Mouse (Mus musculus): ENCODE data around the gene Zfp512b.

Gene Zfp512b

GRCm38 (mm10) chr2:181589011-181589731 lies 3.4 kb downstream of the Zfp512b start:
- peak; percentile 64 for DNase-seq

- DNase-seq: peak; percentile 44
These were observed 4.3 kb downstream of the Zfp512b start for GRCm38 (mm10) chr2:181588229-181588780.

GRCm38 (mm10) chr2:181587796-181588195 lies 4.8 kb downstream of the Zfp512b start:
- DNase-seq: no peak

GRCm38 (mm10) chr2:181586124-181586523 lies 6.5 kb downstream of the Zfp512b start:
- DNase-seq: no peak

GRCm38 (mm10) chr2:181585506-181585905 lies 7.1 kb downstream of the Zfp512b start:
- DNase-seq: no peak

GRCm38 (mm10) chr2:181584411-181584942 lies 8.1 kb downstream of the Zfp512b start, which contains the start of gene Uckl1:
Uckl1 (minus strand) TSS chr2:181584892.
- no peak for DNase-seq

- DNase-seq: no peak
These were observed 8.9 kb downstream of the Zfp512b start for GRCm38 (mm10) chr2:181583460-181584257.

GRCm38 (mm10) chr2:181582939-181583338 lies 9.7 kb downstream of the Zfp512b start:
- DNase-seq: peak; percentile 41

- no peak for DNase-seq
These were observed 10.2 kb downstream of the Zfp512b start for GRCm38 (mm10) chr2:181582358-181582757.

GRCm38 (mm10) chr2:181581402-181582120 lies 11.0 kb downstream of the Zfp512b start:
- DNase-seq: peak; percentile 87

GRCm38 (mm10) chr2:181581016-181581401 lies 11.6 kb downstream of the Zfp512b start:
- peak; percentile 92 for DNase-seq

- peak; percentile 54 for DNase-seq
These were observed 12.4 kb downstream of the Zfp512b start for GRCm38 (mm10) chr2:181580131-181580772.

- no peak for DNase-seq
These were observed 12.9 kb downstream of the Zfp512b start for GRCm38 (mm10) chr2:181579681-181580080.

GRCm38 (mm10) chr2:181578790-181579618 lies 13.6 kb downstream of the Zfp512b start:
- peak; percentile 45 for DNase-seq

- DNase-seq: peak; percentile 85
These were observed 14.5 kb downstream of the Zfp512b start for GRCm38 (mm10) chr2:181577981-181578581.

- no peak for DNase-seq
These were observed 15.5 kb downstream of the Zfp512b start for GRCm38 (mm10) chr2:181577126-181577525.

GRCm38 (mm10) chr2:181576613-181577012 lies 16.0 kb downstream of the Zfp512b start:
- no peak for DNase-seq

GRCm38 (mm10) chr2:181574921-181575545 lies 17.6 kb downstream of the Zfp512b start:
- DNase-seq: peak; percentile 52

GRCm38 (mm10) chr2:181573961-181574360 lies 18.6 kb downstream of the Zfp512b start:
- peak; percentile 43 for DNase-seq

Data from cerebellum, adult 9-10 months (tissue).